Mouse (Mus musculus) bone marrow, adult 2 months (tissue): ENCODE measurements at regions not wholly inside any gene's neighbourhood (a gene's known extent, or its start where the extent isn't known, plus 50 kb on each side); places are given as distances from the start of the nearest gene placed in this dataset.
A peak's percentile ranks its signal among the peaks of the same experiment; 100 is the strongest.

Experiments
- H3K27ac ChIP-seq: fragments of 200-500 bp; 2 replicates; pipeline ENCODE4 v1.5.1; 2012; ENCODE audit warnings: low read depth, mild to moderate bottlenecking, control low read depth, inconsistent platforms, low read length; ENCODE audit not compliant: control insufficient read depth, poor library complexity, insufficient read depth
- H3K4me1 ChIP-seq: fragments of 200-500 bp; 2 replicates; pipeline ENCODE4 v1.6.1; 2011; ENCODE audit warnings: low read length; ENCODE audit not compliant: control insufficient read depth, insufficient read depth
- H3K4me3 ChIP-seq: fragments of 200-500 bp; replicated peaks from 2 replicates; pipeline ENCODE3; 2011; ENCODE audit warnings: mild to moderate bottlenecking, low read depth, low read length, control low read depth; ENCODE audit not compliant: control insufficient read depth
- CTCF ChIP-seq: fragments of 200-500 bp; IDR thresholded peaks from 2 replicates; pipeline ENCODE4 v1.5.1; 2011; ENCODE audit warnings: low read length, control low read depth; ENCODE audit not compliant: control insufficient read depth, insufficient read depth
- POLR2A ChIP-seq: fragments of 200-500 bp; IDR thresholded peaks from 2 replicates; pipeline ENCODE4 v1.6.1; 2011; ENCODE audit warnings: low read depth, mild to moderate bottlenecking, control low read depth, low read length, borderline replicate concordance; ENCODE audit not compliant: control insufficient read depth
- WGBS: fragments of 180-500 bp; shearing (Covaris S2); methylation state at CpG from one replicate; pipeline ENCODE4 v1.1.7; 2018; 5-methylcytosine and 5-hydroxymethylcytosine counted together

GRCm38 (mm10) chr5:112156005-112156404 is 96.3 kb downstream of the Cryba4 start:
- no peak overlapping the region for H3K27ac ChIP-seq
- 42% methylated on average over 1 of the region's 1 CpGs for WGBS
- no peaks in the 10 kb centered on the region for H3K4me1 ChIP-seq
- TF ChIP-seq POLR2A (no peak), CTCF (no peak)
- no peak overlapping the region for H3K4me3 ChIP-seq

GRCm38 (mm10) chr5:112166410-112167175 is 85.7 kb downstream of the Cryba4 start:
- Histone ChIP-seq H3K4me1 (no peaks in the 10 kb centered on the region), H3K4me3 (no peak overlapping the region), H3K27ac (no peak overlapping the region)
- TF ChIP-seq CTCF = no peak
- TF ChIP-seq POLR2A = no peak
- WGBS = 84% methylated on average over 11 of the region's 11 CpGs

- Histone ChIP-seq H3K4me3 (no peak overlapping the region), H3K27ac (no peak overlapping the region), H3K4me1 (no peaks in the 10 kb centered on the region)
- WGBS = 81% methylated on average over 10 of the region's 10 CpGs
- no peak for TF ChIP-seq POLR2A
- TF ChIP-seq CTCF = no peak
These were observed 84.5 kb downstream of the Cryba4 start for GRCm38 (mm10) chr5:112167790-112168189.

GRCm38 (mm10) chr5:112171325-112171724 is 81.0 kb downstream of the Cryba4 start:
- 69% methylated on average over 2 of the region's 2 CpGs for WGBS
- H3K27ac ChIP-seq = no peak overlapping the region; the same call in 1 of the 2 replicates
- TF ChIP-seq POLR2A = no peak
- no peak for TF ChIP-seq CTCF
- H3K4me3 ChIP-seq = no peak overlapping the region
- H3K4me1 ChIP-seq = no peaks in the 10 kb centered on the region

- TF ChIP-seq CTCF (peak; percentile 58), POLR2A (no peak)
- Histone ChIP-seq H3K27ac (no peak overlapping the region), H3K4me3 (peak overlapping the region; percentile 11), H3K4me1 (no peaks in the 10 kb centered on the region)
- 2% methylated on average over 25 of the region's 25 CpGs for WGBS
These were observed 72.9 kb downstream of the Cryba4 start for GRCm38 (mm10) chr5:112179213-112180057.

GRCm38 (mm10) chr5:112182775-112183174 is 69.5 kb downstream of the Cryba4 start:
- 56% methylated on average over 8 of the region's 8 CpGs for WGBS
- no peak overlapping the region for H3K4me3 ChIP-seq
- TF ChIP-seq CTCF (peak; percentile 38), POLR2A (no peak)
- no peak overlapping the region for H3K27ac ChIP-seq
- no peaks in the 10 kb centered on the region for H3K4me1 ChIP-seq

- no peak overlapping the region for H3K4me3 ChIP-seq
- H3K4me1 ChIP-seq = no peaks in the 10 kb centered on the region
- no peak overlapping the region for H3K27ac ChIP-seq
- WGBS = 25% methylated on average over 6 of the region's 6 CpGs
- TF ChIP-seq CTCF (no peak), POLR2A (no peak)
These were observed 56.7 kb downstream of the Cryba4 start for GRCm38 (mm10) chr5:112195667-112196066.
